Mouse (Mus musculus) kidney, embryonic 14.5 days (tissue): Measurements from ENCODE around the gene Saa3. TPM values are rescaled to one million over a fixed set of nuclear protein-coding genes. Genes with fewer than 3 reads are reported as not detected.
"Not testable (repeated sequence)": the region's sequence is repeated elsewhere in the genome, so short reads cannot be mapped to it uniquely, and the experiment has no call there.

Experiments
- ATAC-seq: fragments of 200-750 bp; cut with Nextera tagmentation; 2 replicates; pipeline ENCODE4 v1.8.0; 2017; ENCODE audit warnings: moderate number of reproducible peaks, mild to moderate bottlenecking, moderate TSS enrichment, moderate library complexity; ENCODE audit not compliant: low FRiP score, low TSS enrichment
- H3K27ac ChIP-seq: fragments of 300-500 bp; sonication (generic); 2 replicates; pipeline ENCODE4 v1.5.1; 2014; ENCODE audit warnings: low read depth, mild to moderate bottlenecking, low read length, moderate library complexity, mixed read lengths
- H3K27me3 ChIP-seq: fragments of 300-500 bp; sonication (generic); 2 replicates; pipeline ENCODE4 v1.6.1; 2014; ENCODE audit warnings: mild to moderate bottlenecking, low read length; ENCODE audit not compliant: control insufficient read depth, insufficient read depth
- H3K36me3 ChIP-seq: fragments of 300-500 bp; sonication (generic); 2 replicates; pipeline ENCODE4 v1.6.1; 2014; ENCODE audit warnings: low read length, mixed read lengths; ENCODE audit not compliant: control insufficient read depth, insufficient read depth
- H3K4me1 ChIP-seq: fragments of 300-500 bp; sonication (generic); 2 replicates; pipeline ENCODE4 v1.6.1; 2014; ENCODE audit warnings: low read length, mixed read lengths; ENCODE audit not compliant: control insufficient read depth, insufficient read depth
- H3K4me2 ChIP-seq: fragments of 300-500 bp; sonication (generic); replicated peaks from 2 replicates; pipeline ENCODE4 v1.6.1; 2014; ENCODE audit warnings: low read depth, mild to moderate bottlenecking, low read length
- H3K4me3 ChIP-seq: fragments of 300-500 bp; sonication (generic); 2 replicates; pipeline ENCODE4 v1.5.1; 2014; ENCODE audit warnings: mild to moderate bottlenecking, low read length
- H3K9ac ChIP-seq: fragments of 300-500 bp; sonication (generic); 2 replicates; pipeline ENCODE4 v1.6.1; 2014; ENCODE audit warnings: low read depth, mild to moderate bottlenecking, low read length, moderate library complexity
- H3K9me3 ChIP-seq: fragments of 300-500 bp; sonication (generic); 2 replicates; pipeline ENCODE4 v1.6.1; 2016; ENCODE audit warnings: low read length; ENCODE audit not compliant: control insufficient read depth
- WGBS: fragments of 180-500 bp; shearing (Covaris S2); extraction: QIAGEN DNeasy Blood & Tissue Kit; methylation state at CpG from one replicate; pipeline ENCODE4 v1.1.7; 2014; 5-methylcytosine and 5-hydroxymethylcytosine counted together
- polyA plus RNA-seq: library from polyadenylated mRNA; unstranded; fragments of >200 nt; fragmentation: Nextera tagmentation; extraction: Ambion mirVana; gene quantifications from 2 replicates; pipeline ENCODE4 v1.2.1, GENCODE M21; 2014

Saa3 gene
- 0.20 TPM in 1 of 2 replicates, not detected in the other for polyA plus RNA-seq

DNA sequence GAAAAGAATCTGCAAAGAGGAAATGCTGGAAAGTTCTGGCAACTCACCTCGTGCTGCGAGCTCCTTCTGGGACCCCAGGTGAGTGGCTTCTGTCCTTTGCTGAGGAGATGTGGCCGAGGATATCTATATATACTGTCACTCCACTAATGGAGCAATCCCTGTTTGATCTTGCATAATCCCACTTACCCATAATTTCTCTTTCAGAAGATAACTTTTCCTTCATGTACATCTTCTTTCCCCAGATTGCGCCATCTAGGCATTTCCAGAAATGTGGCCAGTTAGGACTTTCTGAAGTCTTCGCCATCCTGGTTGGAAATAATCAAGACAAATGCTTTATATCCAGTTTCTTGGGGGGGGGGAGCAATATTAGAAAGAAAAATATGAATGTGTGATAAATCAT, at the start of gene Saa3:
Gene Saa3 (minus strand): TSS at position 101 of the 400 bp plus-strand sequence.
- no peak for ATAC-seq
- no peak within 1 kb of the TSS for H3K4me3 ChIP-seq
- H3K9me3 ChIP-seq = no peaks in the 10 kb centered on the region
- H3K27me3 ChIP-seq = no peaks in the 10 kb centered on the region
- no peak within 1 kb of the TSS for H3K27ac ChIP-seq
- no peaks in the 10 kb centered on the region for H3K4me1 ChIP-seq
- no peaks in the 10 kb centered on the region for H3K36me3 ChIP-seq
- H3K4me2 ChIP-seq = no peak within 1 kb of the TSS
- no peak within 1 kb of the TSS for H3K9ac ChIP-seq
- WGBS = 85% methylated on average over 5 of the region's 5 CpGs

GRCm38 (mm10) chr7:46764672-46765071, 49.2 kb upstream of the Saa3 start:
- ATAC-seq = no peak
- WGBS = 93% methylated on average over 8 of the region's 8 CpGs

DNA sequence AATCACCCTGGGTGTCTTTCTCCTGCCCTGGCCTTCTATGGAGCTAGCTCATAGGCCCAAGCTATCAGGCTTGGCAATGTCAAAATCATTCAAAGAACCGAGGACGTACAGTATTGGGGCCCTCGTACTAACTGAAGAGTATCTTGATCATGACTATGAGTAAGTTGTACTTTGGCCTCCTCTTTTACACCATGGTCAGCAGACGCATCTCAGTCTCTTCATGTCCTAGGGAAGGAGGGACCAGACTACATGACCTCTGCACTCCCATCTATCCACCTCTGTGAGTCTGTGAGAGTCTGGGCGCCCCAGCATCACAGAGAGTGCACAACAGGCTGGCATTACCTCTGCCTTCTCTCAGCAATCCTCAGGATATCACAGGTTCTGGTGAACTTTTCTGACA, 47.1 kb upstream of the Saa3 start:
- H3K27me3 ChIP-seq = no peaks in the 10 kb centered on the region
- H3K4me2 ChIP-seq = no peak overlapping the region
- H3K9ac ChIP-seq = no peak overlapping the region
- ATAC-seq = no peak
- peaks cover 61% of the 10 kb centered on the region for H3K36me3 ChIP-seq
- H3K4me3 ChIP-seq = no peak overlapping the region
- H3K9me3 ChIP-seq = no peaks in the 10 kb centered on the region
- H3K4me1 ChIP-seq = no peaks in the 10 kb centered on the region
- 92% methylated on average over 5 of the region's 5 CpGs for WGBS
- H3K27ac ChIP-seq = no peak overlapping the region

More at GRCm38 (mm10) chr7:46764672-46765071, 49.2 kb upstream of the Saa3 start:
- Histone ChIP-seq H3K9ac (no peak overlapping the region), H3K36me3 (peaks cover 72% of the 10 kb centered on the region), H3K27ac (no peak overlapping the region), H3K4me3 (no peak overlapping the region), H3K27me3 (no peaks in the 10 kb centered on the region), H3K4me1 (no peaks in the 10 kb centered on the region), H3K4me2 (no peak overlapping the region), H3K9me3 (no peaks in the 10 kb centered on the region)

- no peak for ATAC-seq
- Histone ChIP-seq H3K27me3 (no peaks in the 10 kb centered on the region), H3K4me3 (no peak overlapping the region), H3K4me1 (no peaks in the 10 kb centered on the region), H3K36me3 (peaks cover 50% of the 10 kb centered on the region), H3K9me3 (no peaks in the 10 kb centered on the region), H3K4me2 (no peak overlapping the region), H3K9ac (no peak overlapping the region), H3K27ac (no peak overlapping the region)
- WGBS = 78% methylated on average over 11 of the region's 11 CpGs
Observed at GRCm38 (mm10) chr7:46761049-46761795, 45.7 kb upstream of the Saa3 start.

GRCm38 (mm10) chr7:46751490-46751889, 36.0 kb upstream of the Saa3 start, which contains the start of gene Saa2:
Gene Saa2, plus strand, starts transcription at chr7:46751790.
- Histone ChIP-seq H3K4me2 (no peak within 1 kb of the TSS), H3K27ac (no peak within 1 kb of the TSS), H3K36me3 (no peaks in the 10 kb centered on the region), H3K9ac (no peak within 1 kb of the TSS), H3K4me1 (no peaks in the 10 kb centered on the region), H3K9me3 (no peaks in the 10 kb centered on the region), H3K27me3 (no peaks in the 10 kb centered on the region), H3K4me3 (no peak within 1 kb of the TSS)
- peak; percentile 36; the same call in 1 of the 2 replicates for ATAC-seq
- WGBS = 62% methylated on average over 3 of the region's 3 CpGs

- Histone ChIP-seq H3K9ac (no peak overlapping the region), H3K36me3 (no peaks in the 10 kb centered on the region), H3K27ac (no peak overlapping the region), H3K4me2 (no peak overlapping the region), H3K4me3 (no peak overlapping the region), H3K27me3 (no peaks in the 10 kb centered on the region), H3K4me1 (no peaks in the 10 kb centered on the region), H3K9me3 (no peaks in the 10 kb centered on the region)
- ATAC-seq = no peak
- WGBS = 57% methylated on average over 3 of the region's 3 CpGs
Observed at GRCm38 (mm10) chr7:46748459-46748858, 33.0 kb upstream of the Saa3 start.

GRCm38 (mm10) chr7:46746381-46746780, 30.9 kb upstream of the Saa3 start:
- 85% methylated on average over 7 of the region's 7 CpGs for WGBS
- Histone ChIP-seq H3K4me2 (no peak overlapping the region), H3K9ac (no peak overlapping the region), H3K9me3 (no peaks in the 10 kb centered on the region), H3K27me3 (no peaks in the 10 kb centered on the region), H3K4me1 (no peaks in the 10 kb centered on the region), H3K4me3 (no peak overlapping the region), H3K36me3 (no peaks in the 10 kb centered on the region), H3K27ac (no peak overlapping the region)
- ATAC-seq = no peak

DNA sequence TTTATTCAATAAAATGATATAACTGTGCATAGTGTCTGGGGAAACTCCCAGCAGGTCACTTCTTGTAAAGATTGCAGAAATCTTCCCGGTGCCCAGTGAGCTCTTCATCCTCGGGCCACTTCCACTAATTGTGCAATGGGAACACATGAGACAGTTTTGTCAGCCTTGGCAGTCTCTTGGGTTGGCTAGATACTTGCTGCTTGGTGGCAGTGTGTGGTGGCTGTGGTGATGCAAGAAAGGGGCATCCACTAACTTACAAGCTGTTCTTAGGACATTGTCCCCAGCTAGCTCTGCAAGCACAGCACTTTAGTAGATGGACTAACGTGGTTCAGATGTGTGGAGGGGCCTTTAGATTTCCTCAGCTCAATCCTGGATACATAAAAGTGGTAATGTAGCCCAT, 30.3 kb upstream of the Saa3 start:
- ATAC-seq = no peak
- Histone ChIP-seq H3K9me3 (no peaks in the 10 kb centered on the region), H3K4me3 (no peak overlapping the region), H3K36me3 (no peaks in the 10 kb centered on the region), H3K27ac (no peak overlapping the region), H3K27me3 (no peaks in the 10 kb centered on the region), H3K4me1 (no peaks in the 10 kb centered on the region), H3K9ac (no peak overlapping the region), H3K4me2 (no peak overlapping the region)
- 81% methylated on average over 3 of the region's 3 CpGs for WGBS

GRCm38 (mm10) chr7:46742880-46743279, 27.4 kb upstream of the Saa3 start, which contains the start of gene Saa1:
Gene Saa1, minus strand, starts transcription at chr7:46742980.
- H3K4me3 ChIP-seq, H3K4me1 ChIP-seq, H3K4me2 ChIP-seq, ATAC-seq, H3K27me3 ChIP-seq, H3K9me3 ChIP-seq, H3K36me3 ChIP-seq, H3K9ac ChIP-seq, H3K27ac ChIP-seq: not testable (repeated sequence)
- WGBS = 80% methylated on average over 3 of the region's 3 CpGs
